Mouse (Mus musculus): ENCODE results near the gene Tspan18.

- no peak for TF ChIP-seq POLR2A (IDR thresholded peaks at IDR 0.05; ENCODE audit: control insufficient read depth, extremely low read depth, insufficient read depth, low read length, poor library complexity)
- TF ChIP-seq CTCF (IDR thresholded peaks at IDR 0.05; ENCODE audit: borderline replicate concordance, control insufficient read depth, extremely low read depth, insufficient read depth, low read length, poor library complexity), result no peak
Observed at GRCm38 (mm10) chr2:93219576-93219975, 114.7 kb downstream of the Tspan18 start.
